Mouse (Mus musculus) brain, embryonic 18.5 days (tissue): ENCODE measurements around the gene 1700037H04Rik.

Source experiments
- DNase-seq: peaks from one replicate; pipeline ENCODE4 v3.0.0-alpha.2; 2012; ENCODE audit warnings: low read depth, low spot score

1700037H04Rik gene

GRCm38 (mm10) chr2:131179246-131179886 lies 19.5 kb upstream of the 1700037H04Rik start:
- DNase-seq: no peak

GRCm38 (mm10) chr2:131178828-131179245 lies 19.0 kb upstream of the 1700037H04Rik start:
- no peak for DNase-seq

- DNase-seq: no peak
Measured at GRCm38 (mm10) chr2:131177932-131178331, 18.1 kb upstream of the 1700037H04Rik start.

GRCm38 (mm10) chr2:131176491-131176890 lies 16.6 kb upstream of the 1700037H04Rik start:
- no peak for DNase-seq

- DNase-seq: no peak
Measured at GRCm38 (mm10) chr2:131175945-131176309, 16.0 kb upstream of the 1700037H04Rik start.

GRCm38 (mm10) chr2:131175286-131175944 lies 15.5 kb upstream of the 1700037H04Rik start:
- no peak for DNase-seq

GRCm38 (mm10) chr2:131174700-131175099 lies 14.8 kb upstream of the 1700037H04Rik start:
- DNase-seq: no peak

GRCm38 (mm10) chr2:131172322-131172721 lies 12.4 kb upstream of the 1700037H04Rik start:
- DNase-seq: no peak

GRCm38 (mm10) chr2:131171401-131172104 lies 11.7 kb upstream of the 1700037H04Rik start:
- no peak for DNase-seq

GRCm38 (mm10) chr2:131170936-131171335 lies 11.1 kb upstream of the 1700037H04Rik start:
- no peak for DNase-seq

- no peak for DNase-seq
Measured at GRCm38 (mm10) chr2:131168914-131169313, 9.0 kb upstream of the 1700037H04Rik start.

GRCm38 (mm10) chr2:131167984-131168383 lies 8.1 kb upstream of the 1700037H04Rik start:
- DNase-seq: no peak

GRCm38 (mm10) chr2:131166172-131166571 lies 6.3 kb upstream of the 1700037H04Rik start:
- DNase-seq: no peak

GRCm38 (mm10) chr2:131163924-131164323 lies 4.0 kb upstream of the 1700037H04Rik start:
- no peak for DNase-seq

GRCm38 (mm10) chr2:131160671-131161111 lies 810 bp upstream of the 1700037H04Rik start:
- DNase-seq: no peak

- no peak for DNase-seq
Measured at GRCm38 (mm10) chr2:131159491-131159910, 380 bp downstream of the 1700037H04Rik start.

- no peak for DNase-seq
Measured at GRCm38 (mm10) chr2:131156987-131157386, 2.9 kb downstream of the 1700037H04Rik start.

GRCm38 (mm10) chr2:131154036-131154435 lies 5.8 kb downstream of the 1700037H04Rik start:
- no peak for DNase-seq

- no peak for DNase-seq
Measured at GRCm38 (mm10) chr2:131152166-131152730, 7.6 kb downstream of the 1700037H04Rik start.

- no peak for DNase-seq
Measured at GRCm38 (mm10) chr2:131149254-131149578, 10.7 kb downstream of the 1700037H04Rik start.

- DNase-seq: no peak
Measured at GRCm38 (mm10) chr2:131148353-131149253, 11.3 kb downstream of the 1700037H04Rik start.
